Mouse (Mus musculus): ENCODE results near the gene Acsl5. TPM values are rescaled to one million over a fixed set of nuclear protein-coding genes. Genes with fewer than 3 reads are reported as not detected.

The Acsl5 gene
- polyA plus RNA-seq, 1 experiment from 2014 or later, result 72.4 TPM

DNA sequence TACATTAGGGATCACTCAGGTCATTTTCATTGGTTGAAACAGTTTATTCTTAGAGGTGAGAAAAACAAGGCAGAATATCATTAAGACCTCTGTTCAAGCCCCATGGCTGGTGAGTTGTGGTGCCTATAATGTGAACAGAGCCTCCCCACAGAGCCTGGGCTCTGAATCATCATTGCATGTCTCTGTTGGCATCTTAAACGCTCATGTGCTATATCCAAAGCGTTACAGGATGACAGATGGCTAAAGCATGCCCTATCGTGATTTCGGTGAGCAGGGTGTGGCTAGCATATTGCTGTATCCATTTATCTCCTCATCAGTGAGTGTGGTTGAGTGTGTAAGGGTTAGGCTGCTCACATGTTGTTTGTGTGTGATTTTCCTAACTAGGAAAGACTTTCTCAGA is 75.8 kb downstream of the Acsl5 start:
- DNase-seq (ENCODE audit: low spot score), result no peak

DNA sequence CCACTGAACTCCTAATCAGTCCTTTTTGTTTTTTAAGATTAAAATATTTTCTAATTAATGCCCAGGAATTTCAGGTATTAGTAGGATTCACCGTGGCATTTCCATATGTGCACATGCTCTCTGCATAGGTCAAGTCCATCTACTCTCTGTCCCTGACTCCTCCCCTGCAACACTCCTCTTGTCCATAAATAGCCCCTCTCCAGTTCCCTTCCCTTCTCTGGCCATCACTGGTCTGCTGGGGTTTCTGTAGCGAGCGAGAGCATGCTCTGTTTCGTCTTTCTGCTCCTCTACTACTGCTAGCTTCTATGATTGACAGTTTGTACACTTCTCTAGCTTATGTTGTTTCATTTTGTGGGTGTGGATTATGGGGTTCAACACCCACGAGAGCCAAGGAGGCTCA is 80.0 kb downstream of the Acsl5 start:
- no peak for DNase-seq (ENCODE audit: low spot score)

DNA sequence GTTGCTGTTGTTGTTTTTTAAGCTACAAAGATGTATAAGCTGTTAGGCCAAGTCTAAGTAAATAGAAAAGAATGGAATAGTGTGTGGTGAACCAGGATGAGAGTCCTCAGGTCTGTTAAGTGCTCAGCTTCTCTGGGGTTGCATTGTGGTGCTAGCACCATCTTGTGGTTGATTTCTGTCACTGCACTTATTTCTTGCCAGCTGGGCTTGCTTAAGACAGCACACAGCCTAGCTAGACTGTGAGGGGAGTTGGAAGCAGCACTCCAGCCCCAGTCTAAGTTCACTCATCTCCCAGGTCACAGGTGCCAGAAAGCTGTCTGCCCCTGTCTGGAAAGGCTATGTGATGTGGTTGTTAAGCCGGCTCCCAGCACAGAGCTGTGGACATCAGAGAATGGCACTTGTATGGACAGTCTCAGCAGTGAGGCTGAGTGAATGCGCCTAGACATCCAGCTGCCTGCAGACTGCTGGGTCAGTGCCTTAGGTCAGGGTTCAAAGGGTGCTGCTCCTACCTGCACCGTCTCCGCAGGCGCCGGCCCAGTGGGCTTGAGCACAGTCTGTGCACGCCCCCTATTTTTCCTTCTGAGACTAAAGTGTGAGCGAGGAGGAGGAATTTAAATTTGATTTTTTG is 81.0 kb downstream of the Acsl5 start:
- peak; percentile 75 for DNase-seq (ENCODE audit: low spot score)

DNA sequence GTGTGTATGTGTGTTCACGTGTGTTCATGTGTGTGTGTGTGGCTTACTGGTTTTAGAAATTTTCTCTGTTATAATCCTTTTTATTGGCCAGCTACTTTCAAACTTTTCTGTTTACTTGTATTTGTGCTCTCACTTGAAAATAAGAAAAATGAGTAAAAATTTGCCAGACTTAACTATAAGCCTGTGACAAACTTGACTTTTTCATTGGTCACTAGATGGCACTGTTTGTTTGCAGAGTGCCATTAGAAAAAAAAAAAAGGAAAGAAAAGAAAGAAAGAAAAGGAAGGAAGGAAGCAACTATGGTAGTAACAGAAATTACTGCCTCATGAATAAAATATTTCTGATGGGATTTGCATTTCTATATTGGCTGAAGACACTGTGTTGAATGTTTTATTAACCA is 84.1 kb downstream of the Acsl5 start:
- DNase-seq (ENCODE audit: low spot score), result peak; percentile 8

DNA sequence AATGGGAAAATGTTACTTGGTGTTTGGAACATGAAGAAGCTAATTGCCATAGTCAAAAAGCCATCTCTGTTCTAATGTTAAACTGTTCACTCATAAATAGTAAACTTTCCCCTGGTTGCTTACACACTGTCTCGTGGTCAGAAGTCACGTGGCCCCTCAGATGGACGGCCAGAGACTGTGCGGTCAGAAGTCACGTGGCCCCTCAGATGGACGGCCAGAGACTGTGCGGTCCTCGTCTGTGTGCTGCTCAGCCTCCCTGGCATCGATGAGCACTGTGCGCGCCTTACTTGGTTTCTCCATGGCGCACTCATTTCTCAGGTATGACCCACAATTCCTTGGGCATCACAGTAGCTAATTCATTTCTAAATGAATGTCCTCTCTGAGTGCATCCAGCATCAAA is 84.7 kb downstream of the Acsl5 start:
- DNase-seq (ENCODE audit: low spot score), result no peak

DNA sequence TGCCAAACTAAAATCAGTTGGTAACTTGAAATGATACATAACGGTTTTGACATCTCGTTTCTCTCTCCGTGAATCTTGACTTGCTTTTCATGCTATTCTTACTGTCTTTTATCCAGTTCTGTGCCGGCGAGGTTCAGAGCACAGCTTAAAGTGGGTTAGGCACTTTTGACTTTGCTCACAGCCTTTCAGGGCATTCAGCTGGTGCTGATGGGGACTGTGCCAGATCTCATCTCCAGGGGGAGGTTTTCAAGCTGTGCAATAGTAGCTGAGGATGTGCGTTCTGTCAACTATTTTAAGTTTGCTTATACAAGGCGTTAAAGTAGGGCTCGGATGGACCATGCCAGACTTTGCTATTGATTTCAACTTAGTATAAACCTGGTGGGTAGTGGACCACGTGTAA is 85.3 kb downstream of the Acsl5 start:
- DNase-seq (ENCODE audit: low spot score), result no peak

DNA sequence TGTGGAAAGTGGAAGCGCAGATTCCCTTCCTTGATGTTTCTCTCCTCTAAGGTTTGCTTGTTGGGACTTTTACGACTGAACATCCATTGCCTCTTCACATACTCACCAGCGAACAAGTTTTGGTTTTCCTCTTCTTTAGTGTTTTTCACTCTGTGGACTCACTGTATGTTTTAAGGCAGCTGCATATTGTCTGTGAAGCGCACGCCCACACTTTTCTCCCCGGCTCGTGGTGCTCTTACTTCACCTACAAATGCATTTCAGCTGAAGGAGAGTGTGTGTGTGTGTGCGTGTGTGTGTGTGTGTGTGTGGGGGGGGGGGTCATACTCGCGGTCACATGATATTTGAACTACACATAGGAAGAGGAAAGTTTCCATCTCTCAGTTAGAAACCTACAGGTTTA is 85.9 kb downstream of the Acsl5 start:
- no peak for DNase-seq (ENCODE audit: low spot score)

DNA sequence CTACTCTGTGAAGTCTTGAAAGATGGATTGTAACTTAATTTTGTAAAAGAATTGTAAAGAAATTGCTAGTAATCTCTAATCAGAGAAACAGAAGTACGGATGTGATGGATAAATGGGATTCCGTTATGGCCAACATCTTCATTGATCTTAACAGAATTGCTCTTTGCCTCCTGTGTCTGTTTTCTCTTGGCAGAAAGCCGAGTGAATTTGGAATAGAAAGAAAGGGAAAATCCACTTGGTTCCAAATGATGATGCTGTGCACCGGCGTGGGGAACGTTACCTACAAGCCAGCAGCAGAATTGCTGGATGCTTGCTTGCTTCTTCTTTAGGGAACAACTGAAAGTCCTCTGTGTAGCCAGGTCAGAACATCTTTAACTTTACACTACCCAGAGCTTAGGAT is 88.8 kb downstream of the Acsl5 start:
- DNase-seq (ENCODE audit: low spot score), result no peak

DNA sequence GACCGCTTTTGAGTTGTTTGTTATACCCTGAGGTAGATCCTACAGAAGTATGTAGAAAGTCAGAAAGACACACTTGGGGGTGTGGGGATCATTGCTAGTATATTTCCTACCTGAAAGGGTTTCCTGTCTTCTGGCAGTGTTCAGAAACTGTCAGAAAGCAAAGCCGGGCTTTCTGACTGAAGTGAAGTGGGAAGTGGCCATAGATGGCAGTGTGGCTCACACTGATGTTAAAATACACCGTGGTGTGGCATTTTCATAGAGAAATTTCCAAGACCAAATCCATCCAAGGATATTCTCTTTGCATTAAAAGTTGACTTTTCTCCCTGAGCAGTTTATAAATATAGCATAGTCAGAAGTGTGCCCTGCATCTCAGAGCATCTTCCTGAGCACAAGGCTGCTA is 89.6 kb downstream of the Acsl5 start:
- DNase-seq (ENCODE audit: low spot score), result no peak

DNA sequence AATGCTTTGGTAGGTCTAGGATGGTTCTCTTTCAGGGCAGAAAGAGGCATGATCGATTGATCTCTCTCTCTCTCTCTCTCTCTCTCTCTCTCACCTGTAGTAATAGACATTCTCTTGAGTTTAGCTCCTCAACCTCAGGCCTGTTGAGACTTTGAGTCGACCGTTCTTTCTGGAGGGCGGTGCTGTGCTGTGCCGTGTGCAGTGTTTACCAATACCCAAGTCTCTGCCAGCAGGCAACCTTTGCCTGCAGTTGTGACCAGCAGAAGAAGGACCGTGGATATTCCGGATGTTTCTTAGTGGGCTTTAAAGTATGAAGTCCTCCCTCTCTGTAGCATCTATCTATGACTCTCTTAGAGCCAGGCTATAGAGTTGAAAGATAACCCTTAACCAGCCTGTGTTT is 90.7 kb downstream of the Acsl5 start:
- DNase-seq (ENCODE audit: low spot score), result no peak

DNA sequence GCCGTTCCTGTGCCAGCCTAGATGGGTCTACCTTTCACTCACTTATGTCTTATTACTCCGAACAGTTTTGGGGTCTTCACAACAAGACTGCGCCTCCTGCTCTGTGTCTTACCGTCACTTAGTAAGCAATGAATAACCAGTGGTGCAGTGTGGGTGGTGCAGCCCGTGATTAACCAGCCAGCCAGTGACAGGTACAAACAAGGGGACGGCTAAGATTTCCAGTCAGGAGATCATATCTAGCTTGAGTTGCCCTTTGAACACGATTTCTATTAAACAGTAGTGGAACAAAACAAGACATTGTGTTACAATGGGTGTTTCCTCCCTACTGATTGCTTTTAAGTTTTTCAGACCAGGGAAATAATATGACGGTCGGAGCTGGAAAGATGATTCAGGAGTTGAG is 91.5 kb downstream of the Acsl5 start:
- no peak for DNase-seq (ENCODE audit: low spot score)

Other genes starting within 250 kb of the Acsl5 start
- 6.0 and 6.4 TPM in 2 replicates for gene Gpam, start 124.7 kb upstream of the Acsl5 start, polyA plus RNA-seq (2015; fragmentation: Nextera tagmentation; extraction: Ambion mirVana)
- 0.24 and 0.60 TPM in 2 replicates for gene Tectb, start 71.2 kb upstream of the Acsl5 start, polyA plus RNA-seq (2015; fragmentation: Nextera tagmentation; extraction: Ambion mirVana)
- gene Gucy2g, start 10.7 kb upstream of the Acsl5 start, polyA plus RNA-seq (2015; fragmentation: Nextera tagmentation; extraction: Ambion mirVana), result 0.04 and 0.06 TPM in 2 replicates
- gene Zdhhc6, start 64.1 kb downstream of the Acsl5 start, polyA plus RNA-seq (2015; fragmentation: Nextera tagmentation; extraction: Ambion mirVana), result 73.4 and 75.9 TPM in 2 replicates
- 26.9 and 29.1 TPM in 2 replicates for gene Vti1a, start 64.4 kb downstream of the Acsl5 start, polyA plus RNA-seq (2015; fragmentation: Nextera tagmentation; extraction: Ambion mirVana)